Mouse (Mus musculus) kidney, postnatal 14 days (tissue): Measurements from ENCODE around the gene Rae1.

Experiments
- DNase-seq: peaks from one replicate; pipeline ENCODE4 v3.0.0; 2022; ENCODE audit warnings: mixed read lengths

Gene Rae1

GRCm38 (mm10) chr2:173028508-173029031 is 28.7 kb downstream of the Rae1 start:
- no peak for DNase-seq

GRCm38 (mm10) chr2:173030591-173031338 is 30.8 kb downstream of the Rae1 start:
- DNase-seq: no peak

DNA sequence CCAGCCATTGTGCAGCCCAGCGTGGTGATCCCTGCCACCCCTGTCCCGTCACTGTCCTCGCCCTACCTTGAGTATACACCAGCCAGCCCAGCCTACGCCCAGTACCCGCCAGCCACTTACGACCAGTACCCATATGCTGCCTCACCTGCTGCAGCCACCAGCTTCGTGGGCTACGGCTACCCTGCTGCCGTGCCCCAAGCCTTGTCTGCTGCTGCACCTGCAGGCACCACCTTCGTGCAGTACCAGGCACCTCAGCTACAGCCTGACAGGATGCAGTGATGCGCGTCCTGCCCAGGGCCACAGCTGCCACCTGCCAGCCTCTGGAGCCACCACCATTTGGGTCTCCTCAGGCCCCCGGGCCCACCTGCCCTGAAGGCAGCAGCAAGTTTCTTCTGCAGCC is 33.6 kb downstream of the Rae1 start:
- DNase-seq: no peak

GRCm38 (mm10) chr2:173034998-173035397 is 35.1 kb downstream of the Rae1 start:
- no peak for DNase-seq

DNA sequence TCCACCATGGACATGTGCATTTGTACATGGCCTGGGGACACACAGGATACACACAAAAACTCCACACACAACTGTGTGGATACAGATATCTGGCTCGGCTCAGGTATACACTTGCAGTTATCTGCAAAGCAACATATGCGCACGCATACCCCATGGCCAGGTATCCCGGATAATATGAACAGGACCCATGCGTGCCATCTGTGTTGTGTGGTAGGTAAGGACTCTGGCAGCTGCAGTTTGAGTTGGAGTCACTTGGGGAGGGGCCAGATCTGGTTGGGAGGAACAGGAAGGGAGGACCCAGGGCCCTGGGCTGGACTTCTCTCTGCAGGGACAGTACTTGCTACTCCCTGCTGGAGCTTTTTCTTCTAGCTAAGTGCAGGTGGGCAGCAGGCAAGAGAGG is 35.7 kb downstream of the Rae1 start:
- no peak for DNase-seq

- DNase-seq: no peak
Measured at GRCm38 (mm10) chr2:173036055-173036454, 36.1 kb downstream of the Rae1 start.

GRCm38 (mm10) chr2:173036611-173037010 is 36.7 kb downstream of the Rae1 start:
- DNase-seq: no peak

DNA sequence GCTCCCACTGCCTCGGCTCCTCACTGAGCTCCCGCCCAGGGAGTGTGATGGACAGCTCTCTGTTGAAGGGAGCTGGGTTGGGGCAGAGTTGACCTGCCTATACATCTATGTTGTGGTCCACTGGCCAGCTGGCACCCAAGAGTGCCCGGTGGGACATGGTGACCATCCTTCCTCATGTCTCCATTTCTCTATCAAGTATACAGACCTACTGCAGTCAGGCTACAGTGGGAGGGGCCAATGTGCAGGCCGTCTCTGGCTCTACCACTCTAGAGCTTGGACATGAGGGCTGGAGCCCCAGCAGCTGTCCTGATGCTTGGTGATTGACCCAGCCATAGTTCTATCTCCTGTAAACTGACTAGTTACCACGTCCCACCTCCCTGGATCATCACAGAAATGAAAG is 37.4 kb downstream of the Rae1 start:
- no peak for DNase-seq

DNA sequence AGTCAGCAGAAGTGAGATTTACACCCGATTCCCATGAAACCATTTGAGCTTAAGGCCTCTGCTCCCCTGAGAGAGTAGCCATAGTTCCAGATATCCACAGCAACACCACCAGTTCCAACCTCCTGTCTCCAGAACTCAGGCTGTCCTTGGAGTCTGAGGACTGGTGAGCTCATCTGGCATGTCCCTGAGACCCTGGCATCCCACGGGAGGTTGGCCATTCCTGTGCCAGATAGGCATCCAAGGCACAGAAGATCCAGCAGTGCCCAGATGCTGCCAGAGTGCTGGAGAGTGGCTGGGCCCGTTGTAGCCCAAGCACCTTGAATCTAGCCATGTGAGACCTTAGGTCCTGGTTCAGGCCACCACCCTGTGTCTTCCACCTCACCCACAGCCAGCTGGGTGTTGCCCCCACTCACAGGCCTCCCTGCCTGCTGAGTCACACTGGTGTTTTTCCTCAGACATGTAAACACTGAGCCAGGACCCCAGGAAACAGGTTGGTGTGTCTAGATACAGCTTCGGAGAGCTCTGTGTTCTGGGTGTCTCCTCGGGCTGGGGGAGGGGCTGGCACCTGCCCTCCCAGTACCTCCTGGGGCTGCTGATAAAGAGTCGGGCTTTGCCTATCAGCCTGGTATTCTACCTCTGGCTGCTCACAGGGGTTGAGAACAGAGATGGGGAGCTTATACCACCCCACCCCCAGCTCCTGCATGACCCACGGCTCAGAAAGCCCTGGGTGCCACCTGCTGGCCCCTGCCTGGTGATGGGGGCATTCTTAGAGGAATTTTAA is 38.1 kb downstream of the Rae1 start:
- DNase-seq: no peak

GRCm38 (mm10) chr2:173039041-173039440 is 39.1 kb downstream of the Rae1 start:
- DNase-seq: no peak

GRCm38 (mm10) chr2:173040803-173041202 is 40.9 kb downstream of the Rae1 start:
- DNase-seq: no peak

DNA sequence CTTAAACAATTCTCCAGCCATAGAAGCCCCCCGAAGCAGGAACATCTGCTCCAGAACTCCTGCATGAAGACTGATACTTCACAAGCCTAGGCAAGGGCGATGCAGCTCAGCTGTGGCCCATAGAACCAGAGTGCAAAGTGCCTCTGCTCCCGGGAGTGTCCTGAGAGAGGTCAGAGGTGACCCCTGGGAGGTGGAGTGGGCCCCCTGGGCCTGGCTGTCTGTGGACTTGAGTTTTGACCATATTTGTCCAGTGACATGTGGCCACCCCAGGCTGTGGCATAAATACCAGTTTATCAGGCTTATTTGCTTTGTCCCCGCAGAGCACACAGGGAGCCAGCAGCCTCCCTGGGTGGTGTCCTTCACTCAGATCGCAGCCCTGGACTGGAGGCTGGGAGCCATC is 41.3 kb downstream of the Rae1 start:
- DNase-seq: no peak

- no peak for DNase-seq
Measured at GRCm38 (mm10) chr2:173041893-173042292, 42.0 kb downstream of the Rae1 start.

GRCm38 (mm10) chr2:173042504-173043162 is 42.7 kb downstream of the Rae1 start:
- no peak for DNase-seq

DNA sequence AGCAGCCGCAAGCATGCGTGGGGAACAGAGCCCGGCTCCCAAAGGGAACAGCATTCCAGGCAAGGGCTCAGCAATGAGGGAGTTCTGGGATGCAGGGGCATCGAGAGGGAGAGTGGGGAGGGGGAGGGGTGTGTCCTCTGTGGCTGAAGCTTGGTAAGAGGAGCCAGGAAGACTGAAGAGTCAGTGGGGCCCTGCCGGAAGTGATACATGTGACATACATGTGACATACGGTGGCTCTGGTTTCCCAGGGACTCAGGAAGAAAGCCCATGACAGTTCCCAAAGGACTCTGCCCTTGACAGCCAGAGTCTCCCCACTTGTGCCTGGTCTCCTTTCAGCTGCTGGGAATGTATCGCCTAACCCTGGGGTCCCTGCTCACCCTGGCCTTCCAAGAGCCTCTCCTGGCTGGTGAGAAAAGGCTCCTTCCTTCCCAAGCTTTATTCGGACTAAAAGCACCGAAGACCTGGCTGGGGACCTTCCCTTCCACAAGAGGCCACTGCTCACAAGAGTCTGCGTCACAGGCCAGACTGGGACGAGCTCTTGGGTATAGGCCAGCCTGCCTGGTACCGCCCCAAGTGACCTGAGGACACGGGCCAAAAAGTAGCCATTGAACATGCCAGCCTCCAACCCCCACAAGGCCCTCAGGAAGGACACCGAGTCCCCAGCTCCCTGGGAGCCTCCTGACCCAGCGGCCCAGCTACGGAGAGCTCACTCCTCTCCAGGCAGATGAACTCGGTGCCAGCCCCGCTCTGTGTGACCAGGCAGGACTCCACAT is 44.5 kb downstream of the Rae1 start:
- DNase-seq: peak; percentile 78

GRCm38 (mm10) chr2:173046582-173047297 is 46.8 kb downstream of the Rae1 start:
- no peak for DNase-seq

GRCm38 (mm10) chr2:173047471-173047870 is 47.6 kb downstream of the Rae1 start:
- DNase-seq: peak; percentile 57

DNA sequence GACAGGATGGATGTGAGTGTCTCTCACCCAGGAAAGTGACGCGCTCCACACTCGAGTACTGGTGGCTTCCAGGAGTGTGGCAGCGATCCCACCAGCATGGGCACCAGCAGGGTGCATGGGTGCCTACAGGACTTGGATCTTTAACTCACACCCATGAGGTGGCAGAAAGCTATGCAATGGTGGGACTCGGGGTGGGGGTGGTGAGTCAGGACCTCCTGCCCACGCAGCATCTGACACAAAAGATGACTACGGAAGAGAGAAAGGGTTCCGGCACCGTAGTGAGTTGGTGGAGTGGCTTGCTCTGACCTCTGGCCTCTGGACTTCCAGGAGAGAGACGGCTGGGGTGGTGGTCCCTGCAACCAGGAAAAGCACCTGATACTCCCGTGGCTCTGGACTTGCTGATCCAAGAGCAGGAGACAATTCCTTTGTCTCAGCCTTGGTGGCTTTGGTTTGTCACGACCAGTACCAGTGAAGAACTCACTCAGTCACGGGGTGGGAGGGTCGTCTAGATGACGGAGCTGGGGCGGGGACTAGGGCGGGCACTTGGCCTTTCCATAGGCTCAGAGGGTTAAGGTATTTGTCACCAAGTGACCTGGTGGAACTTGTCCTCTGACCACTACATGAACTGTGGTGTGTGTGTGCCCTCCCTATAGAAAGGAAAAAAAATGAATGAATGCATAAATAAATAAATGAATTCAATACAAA is 48.3 kb downstream of the Rae1 start:
- no peak for DNase-seq

GRCm38 (mm10) chr2:173049231-173049630 is 49.3 kb downstream of the Rae1 start:
- no peak for DNase-seq

GRCm38 (mm10) chr2:173049817-173050216 is 49.9 kb downstream of the Rae1 start:
- no peak for DNase-seq
